Mouse (Mus musculus) liver, adult 2 months (tissue): Measurements from ENCODE around the gene Ipo9. TPM values are rescaled to one million over a fixed set of nuclear protein-coding genes. Genes with fewer than 3 reads are reported as not detected.

Source experiments
- DNase-seq: peaks from one replicate; pipeline ENCODE4 v3.0.0-alpha.2; 2011; ENCODE audit warnings: low read depth, low spot score; ENCODE audit errors: extremely low read depth
- H3K27ac ChIP-seq: fragments of 200-500 bp; replicated peaks from 2 replicates; pipeline ENCODE4 v1.5.1; 2012; ENCODE audit warnings: low read depth, mild to moderate bottlenecking, control low read depth, inconsistent platforms, low read length; ENCODE audit not compliant: insufficient read depth
- H3K27me3 ChIP-seq: fragments of 200-500 bp; 2 replicates; pipeline ENCODE4 v1.6.1; 2012; ENCODE audit warnings: mild to moderate bottlenecking, moderate library complexity, low read length, inconsistent platforms; ENCODE audit not compliant: control insufficient read depth, insufficient read depth
- H3K36me3 ChIP-seq: fragments of 200-500 bp; 2 replicates; pipeline ENCODE4 v1.6.1; 2012; ENCODE audit warnings: low read length, inconsistent platforms; ENCODE audit not compliant: control insufficient read depth, insufficient read depth
- H3K4me1 ChIP-seq: fragments of 200-500 bp; 2 replicates; pipeline ENCODE4 v1.6.1; 2011; ENCODE audit warnings: low read length; ENCODE audit not compliant: control insufficient read depth, insufficient read depth
- H3K4me3 ChIP-seq: fragments of 200-500 bp; 2 replicates; pipeline ENCODE4 v1.5.1; 2011; ENCODE audit warnings: low read depth, mild to moderate bottlenecking, control low read depth, low read length, moderate library complexity; ENCODE audit not compliant: insufficient read depth
- H3K79me2 ChIP-seq: fragments of 200-500 bp; 2 replicates; pipeline ENCODE4 v1.6.1; 2012; ENCODE audit warnings: inconsistent platforms, mild to moderate bottlenecking, low read length, moderate library complexity; ENCODE audit not compliant: control insufficient read depth, insufficient read depth
- H3K9ac ChIP-seq: fragments of 200-500 bp; 2 replicates; pipeline ENCODE4 v1.6.1; 2012; ENCODE audit warnings: low read depth, mild to moderate bottlenecking, control low read depth, inconsistent platforms, low read length
- CTCF ChIP-seq: fragments of 200-500 bp; IDR thresholded peaks from 2 replicates; pipeline ENCODE4 v1.5.1; 2011; ENCODE audit warnings: low read depth, low read length, control low read depth
- POLR2A ChIP-seq: fragments of 200-500 bp; IDR thresholded peaks from 2 replicates; pipeline ENCODE4 v1.6.1; 2011; ENCODE audit warnings: low read length, control low read depth; ENCODE audit not compliant: insufficient read depth; ENCODE audit errors: extremely low read depth
- WGBS: fragments of 180-500 bp; shearing (Covaris S2); methylation state at CpG from one replicate; pipeline ENCODE4 v1.1.7; 2018; 5-methylcytosine and 5-hydroxymethylcytosine counted together
- polyA plus RNA-seq: library from polyadenylated mRNA; depleted of rRNA; stranded (reverse); fragments of >200 nt; gene quantifications from 2 replicates; pipeline ENCODE4 v1.2.3, GENCODE M21; 2012; rRNA removed
- total RNA-seq: library from RNA; depleted of rRNA; stranded (reverse); fragments of >200 nt; gene quantifications from 2 replicates; pipeline ENCODE4 v1.2.3, GENCODE M21; 2014; rRNA removed

Gene Ipo9
- total and polyA plus RNA-seq, 2 experiments = 17.1 to 29.5 TPM

GRCm38 (mm10) chr1:135351953-135352352 is 78.3 kb downstream of the Ipo9 start:
- DNase-seq = no peak
- H3K79me2 ChIP-seq = no peaks in the 10 kb centered on the region
- no peak for TF ChIP-seq CTCF
- no peak for TF ChIP-seq POLR2A
- no peak overlapping the region for H3K9ac ChIP-seq
- no peaks in the 10 kb centered on the region for H3K36me3 ChIP-seq
- no peak overlapping the region for H3K27ac ChIP-seq
- H3K27me3 ChIP-seq = no peaks in the 10 kb centered on the region
- H3K4me1 ChIP-seq = no peaks in the 10 kb centered on the region
- WGBS = 88% methylated on average over 3 of the region's 3 CpGs
- no peak overlapping the region for H3K4me3 ChIP-seq

GRCm38 (mm10) chr1:135347498-135348169 is 82.7 kb downstream of the Ipo9 start:
- Histone ChIP-seq H3K9ac (no peak overlapping the region), H3K79me2 (no peaks in the 10 kb centered on the region), H3K36me3 (no peaks in the 10 kb centered on the region), H3K4me1 (no peaks in the 10 kb centered on the region), H3K27ac (no peak overlapping the region), H3K4me3 (no peak overlapping the region), H3K27me3 (no peaks in the 10 kb centered on the region)
- WGBS = 83% methylated on average over 4 of the region's 4 CpGs
- DNase-seq = no peak
- TF ChIP-seq POLR2A (no peak), CTCF (no peak)

GRCm38 (mm10) chr1:135346891-135347290 is 83.4 kb downstream of the Ipo9 start:
- no peak for DNase-seq
- no peak for TF ChIP-seq POLR2A
- TF ChIP-seq CTCF = no peak
- no peaks in the 10 kb centered on the region for H3K79me2 ChIP-seq
- H3K27ac ChIP-seq = no peak overlapping the region
- H3K4me1 ChIP-seq = no peaks in the 10 kb centered on the region
- H3K36me3 ChIP-seq = no peaks in the 10 kb centered on the region
- 87% methylated on average over 3 of the region's 3 CpGs for whole genome bisulfite sequencing
- no peak overlapping the region for H3K9ac ChIP-seq
- H3K27me3 ChIP-seq = no peaks in the 10 kb centered on the region
- no peak overlapping the region for H3K4me3 ChIP-seq

GRCm38 (mm10) chr1:135344026-135344425 is 86.3 kb downstream of the Ipo9 start:
- DNase-seq = no peak
- no peaks in the 10 kb centered on the region for H3K4me1 ChIP-seq
- WGBS = 57% methylated on average over 4 of the region's 4 CpGs

GRCm38 (mm10) chr1:135341947-135342346 is 88.4 kb downstream of the Ipo9 start:
- Histone ChIP-seq H3K4me3 (no peak overlapping the region), H3K27ac (no peak overlapping the region), H3K27me3 (no peaks in the 10 kb centered on the region), H3K4me1 (no peaks in the 10 kb centered on the region), H3K36me3 (no peaks in the 10 kb centered on the region), H3K9ac (no peak overlapping the region), H3K79me2 (no peaks in the 10 kb centered on the region)
- 84% methylated on average over 8 of the region's 8 CpGs for WGBS
- no peak for TF ChIP-seq POLR2A
- no peak for TF ChIP-seq CTCF
- no peak for DNase-seq

More at GRCm38 (mm10) chr1:135344026-135344425, 86.3 kb downstream of the Ipo9 start:
- Histone ChIP-seq H3K27ac (no peak overlapping the region), H3K27me3 (no peaks in the 10 kb centered on the region), H3K4me3 (no peak overlapping the region), H3K9ac (no peak overlapping the region), H3K79me2 (no peaks in the 10 kb centered on the region), H3K36me3 (no peaks in the 10 kb centered on the region)
- TF ChIP-seq POLR2A (no peak), CTCF (no peak)

Other genes with a start within 250 kb of the Ipo9 start
- gene Elf3, start 171.9 kb downstream of the Ipo9 start, total RNA-seq = 0.13 and 0.18 TPM in 2 replicates
- gene Elf3, start 171.9 kb downstream of the Ipo9 start, polyA plus RNA-seq = 0.41 and 0.64 TPM in 2 replicates
- gene Rnpep, start 146.4 kb downstream of the Ipo9 start, total RNA-seq = 18.7 and 20.2 TPM in 2 replicates
- 16.0 and 22.0 TPM in 2 replicates for gene Rnpep, start 146.4 kb downstream of the Ipo9 start, polyA plus RNA-seq
- gene Timm17a, start 116.7 kb downstream of the Ipo9 start, total RNA-seq = 17.9 and 22.0 TPM in 2 replicates
- gene Timm17a, start 116.7 kb downstream of the Ipo9 start, polyA plus RNA-seq = 27.9 and 34.3 TPM in 2 replicates
- gene Lmod1, start 105.7 kb downstream of the Ipo9 start, total RNA-seq = 0.09 and 0.13 TPM in 2 replicates
- gene Lmod1, start 105.7 kb downstream of the Ipo9 start, polyA plus RNA-seq = 0.16 and 0.17 TPM in 2 replicates
- gene Shisa4, start 55.3 kb downstream of the Ipo9 start, total RNA-seq = 0.18 and 0.47 TPM in 2 replicates
- gene Shisa4, start 55.3 kb downstream of the Ipo9 start, polyA plus RNA-seq = 0.14 and 0.33 TPM in 2 replicates
- 0.83 and 1.5 TPM in 2 replicates for gene Nav1, start 176.8 kb upstream of the Ipo9 start, total RNA-seq
- 1.1 and 1.8 TPM in 2 replicates for gene Nav1, start 176.8 kb upstream of the Ipo9 start, polyA plus RNA-seq